In the genomic region with DNA sequence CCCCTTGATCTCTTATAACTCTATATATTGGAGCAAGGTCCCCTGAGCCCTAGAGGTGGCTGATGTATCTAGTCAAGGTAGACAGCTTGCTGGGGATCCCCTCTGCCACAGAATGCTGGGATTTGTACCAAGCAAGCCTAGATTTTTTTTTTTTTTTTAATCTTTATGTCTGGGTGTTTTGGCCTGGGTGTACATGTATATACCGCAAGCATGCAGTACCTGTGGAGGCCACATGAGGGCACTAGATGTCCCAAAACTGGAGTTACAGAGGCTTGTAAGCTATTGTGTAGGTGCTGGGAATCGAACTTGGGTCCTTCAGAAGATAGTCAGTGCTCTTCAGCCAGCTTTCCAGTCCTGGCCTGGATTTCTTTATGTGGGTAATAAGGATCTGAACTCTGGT, we compare ENCODE assay signal across 18 mouse cellular contexts. TPM values are rescaled to one million over a fixed set of nuclear protein-coding genes. Genes with fewer than 3 reads are reported as not detected.
A peak's percentile ranks its signal among the peaks of the same experiment; 100 is the strongest.
DNase-seq lines count a peak whose midpoint lies in the region; ATAC-seq and TF ChIP-seq lines count a peak whose summit lies in the region.
"Had no signal": no experiment of that assay in that cellular context is flagged by ENCODE, and none has a peak within 500 bp of the region (broad histone marks: within the 10 kb centered on the region; RNA-seq: fewer than 3 reads in every experiment).

No protein-coding gene starts in this region.

- WGBS in hindbrain, postnatal 0 days = 92% methylated on average over 2 of the region's 2 CpGs
- WGBS in hindbrain, embryonic 14.5 days = 98% methylated on average over 2 of the region's 2 CpGs
- 90% methylated on average over 2 of the region's 2 CpGs for WGBS in midbrain, embryonic 11.5 days
- WGBS in midbrain, embryonic 15.5 days = 90% methylated on average over 2 of the region's 2 CpGs
- 93% methylated on average over 2 of the region's 2 CpGs for WGBS in embryonic facial prominence, embryonic 10.5 days
- 94% methylated on average over 2 of the region's 2 CpGs for WGBS in midbrain, embryonic 10.5 days

- no peak overlapping the region for H3K27ac ChIP-seq in hindbrain, postnatal 0 days
- H3K27ac ChIP-seq in hindbrain, embryonic 14.5 days = no peak overlapping the region
- no peak overlapping the region for H3K27ac ChIP-seq in midbrain, embryonic 11.5 days (ENCODE audit: low read depth, low read length)
- H3K27ac ChIP-seq in midbrain, embryonic 15.5 days = no peak overlapping the region
- H3K27ac ChIP-seq in MEL (ENCODE audit: control insufficient read depth, low read depth, low read length) = no peak overlapping the region
- H3K27ac ChIP-seq in embryonic facial prominence, embryonic 10.5 days (replicated peaks) = no peak overlapping the region
- no peak overlapping the region for H3K27ac ChIP-seq in midbrain, embryonic 10.5 days (replicated peaks)
- H3K27ac ChIP-seq: forebrain, embryonic 13.5 days; limb, embryonic 10.5 days; neural tube, embryonic 15.5 days had no signal

- no peaks in the 10 kb centered on the region for H3K9me3 ChIP-seq in hindbrain, postnatal 0 days (ENCODE audit: low read length)
- peaks cover 3% of the 10 kb centered on the region; the same call in 1 of the 2 replicates for H3K9me3 ChIP-seq in hindbrain, embryonic 14.5 days (ENCODE audit: control insufficient read depth, low read length)
- peaks cover 2% of the 10 kb centered on the region; the same call in 1 of the 2 replicates for H3K9me3 ChIP-seq in midbrain, embryonic 11.5 days (ENCODE audit: control insufficient read depth, low read length)
- no peaks in the 10 kb centered on the region for H3K9me3 ChIP-seq in midbrain, embryonic 15.5 days
- no peaks in the 10 kb centered on the region for H3K9me3 ChIP-seq in MEL (replicated peaks; ENCODE audit: insufficient read depth, low read length)
- peaks cover 14% of the 10 kb centered on the region; the same call in 1 of the 2 replicates for H3K9me3 ChIP-seq in embryonic facial prominence, embryonic 10.5 days
- peaks cover 8% of the 10 kb centered on the region; the same call in 1 of the 2 replicates for H3K9me3 ChIP-seq in midbrain, embryonic 10.5 days (replicated peaks)
- H3K9me3 ChIP-seq: limb, embryonic 10.5 days; neural tube, embryonic 15.5 days had no signal

- H3K4me2 ChIP-seq in hindbrain, postnatal 0 days (ENCODE audit: low read depth, low read length) = no peak overlapping the region
- H3K4me2 ChIP-seq in hindbrain, embryonic 14.5 days (replicated peaks) = no peak overlapping the region
- H3K4me2 ChIP-seq in midbrain, embryonic 11.5 days = no peak overlapping the region
- no peak overlapping the region for H3K4me2 ChIP-seq in midbrain, embryonic 15.5 days
- H3K4me2 ChIP-seq: forebrain, embryonic 13.5 days; heart, embryonic 13.5 days; liver, embryonic 13.5 days; neural tube, embryonic 15.5 days had no signal

- TF ChIP-seq RAD21 in MEL (IDR thresholded peaks at IDR 0.05; ENCODE audit: low read depth, low read length) = peak; percentile 43

- no peaks in the 10 kb centered on the region for H3K79me2 ChIP-seq in MEL (ENCODE audit: control insufficient read depth, insufficient read depth, low read length, poor library complexity)

- H3K36me3 ChIP-seq in hindbrain, postnatal 0 days (ENCODE audit: insufficient read depth, low read length) = no peaks in the 10 kb centered on the region
- no peaks in the 10 kb centered on the region for H3K36me3 ChIP-seq in hindbrain, embryonic 14.5 days (replicated peaks; ENCODE audit: control insufficient read depth, insufficient read depth)
- H3K36me3 ChIP-seq in midbrain, embryonic 11.5 days (ENCODE audit: control insufficient read depth, insufficient read depth, low read length) = no peaks in the 10 kb centered on the region
- no peaks in the 10 kb centered on the region for H3K36me3 ChIP-seq in midbrain, embryonic 15.5 days (replicated peaks)
- peaks cover 25 to 30% of the 10 kb centered on the region in 2 experiments for H3K36me3 ChIP-seq in MEL (ENCODE audit: control insufficient read depth in 1 of 2, insufficient read depth in 2 of 2, low read length in 2 of 2)
- H3K36me3 ChIP-seq in splenic B cell, adult 2 months (ENCODE audit: control insufficient read depth, insufficient read depth, low read length, poor library complexity, severe bottlenecking) = no peaks in the 10 kb centered on the region
- H3K36me3 ChIP-seq in embryonic facial prominence, embryonic 10.5 days (replicated peaks) = peaks cover 5% of the 10 kb centered on the region; the same call in 1 of the 2 replicates
- H3K36me3 ChIP-seq in midbrain, embryonic 10.5 days = no peaks in the 10 kb centered on the region
- H3K36me3 ChIP-seq: heart, embryonic 13.5 days; limb, embryonic 10.5 days; neural tube, embryonic 15.5 days had no signal

- ATAC-seq in hindbrain, postnatal 0 days = no peak
- no peak for ATAC-seq in hindbrain, embryonic 14.5 days (ENCODE audit: low FRiP score)
- ATAC-seq in midbrain, embryonic 11.5 days (ENCODE audit: low FRiP score) = no peak
- no peak for ATAC-seq in midbrain, embryonic 15.5 days (replicated peaks)
- ATAC-seq: forebrain, embryonic 13.5 days; hindbrain, embryonic 16.5 days had no signal

- peak; percentile 11; the same call in 1 of the 2 replicates for TF ChIP-seq CTCF in hindbrain, postnatal 0 days (IDR thresholded peaks at IDR 0.05; ENCODE audit: low read depth)
- TF ChIP-seq CTCF in MEL (IDR thresholded peaks at IDR 0.05 in 2 of 3, conservative IDR thresholded peaks at IDR 0.05 in 1 of 3; ENCODE audit: control insufficient read depth in 1 of 3, insufficient read depth in 1 of 3, low read depth in 2 of 3, low read length in 3 of 3, poor library complexity in 1 of 3, severe bottlenecking in 1 of 3) = peak; percentile 63 to 78 (median 66)

- DNase-seq in hindbrain, postnatal 0 days (ENCODE audit: low spot score) = no peak
- DNase-seq in hindbrain, embryonic 14.5 days (ENCODE audit: low spot score) = no peak
- peak; percentile 41 for DNase-seq in midbrain, embryonic 11.5 days (ENCODE audit: low spot score, missing footprints)
- peak; percentile 70 for DNase-seq in MEL (ENCODE audit: low read depth, low spot score)
- DNase-seq in splenic B cell, adult 2 months (ENCODE audit: low read depth, low spot score) = peak; percentile 20
- DNase-seq in embryonic facial prominence, embryonic 10.5 days (ENCODE audit: low spot score) = no peak
- no peak for DNase-seq in midbrain, embryonic 10.5 days (ENCODE audit: low spot score)
- DNase-seq: cerebellum, postnatal 10 days; heart, postnatal 36 days; liver, embryonic 13.5 days; lung, postnatal 14 days had no signal

- no peaks in the 10 kb centered on the region for H3K27me3 ChIP-seq in hindbrain, postnatal 0 days (ENCODE audit: insufficient read depth, low read length)
- H3K27me3 ChIP-seq in hindbrain, embryonic 14.5 days (ENCODE audit: control insufficient read depth, insufficient read depth, low read length) = no peaks in the 10 kb centered on the region
- no peaks in the 10 kb centered on the region for H3K27me3 ChIP-seq in midbrain, embryonic 11.5 days (ENCODE audit: control insufficient read depth, insufficient read depth, low read length)
- no peaks in the 10 kb centered on the region for H3K27me3 ChIP-seq in midbrain, embryonic 15.5 days (replicated peaks)
- H3K27me3 ChIP-seq in MEL (ENCODE audit: control insufficient read depth in 1 of 2, insufficient read depth in 2 of 2, low read length in 2 of 2) = no peaks in the 10 kb centered on the region
- no peaks in the 10 kb centered on the region for H3K27me3 ChIP-seq in splenic B cell, adult 2 months (ENCODE audit: control insufficient read depth, insufficient read depth, low read length, poor library complexity, severe bottlenecking)
- no peaks in the 10 kb centered on the region for H3K27me3 ChIP-seq in embryonic facial prominence, embryonic 10.5 days (replicated peaks; ENCODE audit: low read depth, poor library complexity, severe bottlenecking)
- H3K27me3 ChIP-seq in midbrain, embryonic 10.5 days (ENCODE audit: low read depth, poor library complexity, severe bottlenecking) = no peaks in the 10 kb centered on the region
- H3K27me3 ChIP-seq: forebrain, embryonic 13.5 days; liver, embryonic 13.5 days; neural tube, embryonic 15.5 days had no signal

- no peak for TF ChIP-seq EP300 in MEL (IDR thresholded peaks at IDR 0.05; ENCODE audit: low read depth in 1 of 2, low read length in 2 of 2)

- no peak overlapping the region for H3K4me3 ChIP-seq in hindbrain, postnatal 0 days (ENCODE audit: low read length)
- H3K4me3 ChIP-seq in hindbrain, embryonic 14.5 days (replicated peaks; ENCODE audit: low read length) = no peak overlapping the region
- no peak overlapping the region for H3K4me3 ChIP-seq in midbrain, embryonic 11.5 days (ENCODE audit: low read depth, low read length)
- no peak overlapping the region for H3K4me3 ChIP-seq in midbrain, embryonic 15.5 days
- no peak overlapping the region for H3K4me3 ChIP-seq in MEL (ENCODE audit: control insufficient read depth in 1 of 2, insufficient read depth in 1 of 2, low read depth in 2 of 2, low read length in 2 of 2)
- H3K4me3 ChIP-seq in embryonic facial prominence, embryonic 10.5 days = no peak overlapping the region
- H3K4me3 ChIP-seq in midbrain, embryonic 10.5 days = no peak overlapping the region
- H3K4me3 ChIP-seq: forebrain, embryonic 13.5 days; heart, embryonic 13.5 days; limb, embryonic 10.5 days; liver, embryonic 13.5 days; myocyte; neural tube, embryonic 15.5 days had no signal

- H3K4me1 ChIP-seq in hindbrain, postnatal 0 days (ENCODE audit: insufficient read depth, low read length) = no peaks in the 10 kb centered on the region
- H3K4me1 ChIP-seq in hindbrain, embryonic 14.5 days (replicated peaks; ENCODE audit: control insufficient read depth, insufficient read depth, low read length) = no peaks in the 10 kb centered on the region
- peaks cover 3% of the 10 kb centered on the region; the same call in 1 of the 2 replicates for H3K4me1 ChIP-seq in midbrain, embryonic 11.5 days (ENCODE audit: control insufficient read depth, insufficient read depth, low read length)
- H3K4me1 ChIP-seq in midbrain, embryonic 15.5 days = peaks cover 12% of the 10 kb centered on the region; the same call in 1 of the 2 replicates
- peaks cover 27 to 39% of the 10 kb centered on the region in 2 experiments for H3K4me1 ChIP-seq in MEL (ENCODE audit: control insufficient read depth in 1 of 2, insufficient read depth in 2 of 2, low read length in 2 of 2)
- 0 out of 2 replicates have a peak, but pooled peaks cover 19% of the 10 kb centered on the region for H3K4me1 ChIP-seq in embryonic facial prominence, embryonic 10.5 days
- peaks cover 24% of the 10 kb centered on the region for H3K4me1 ChIP-seq in midbrain, embryonic 10.5 days
- H3K4me1 ChIP-seq: neural tube, embryonic 15.5 days had no signal

- TF ChIP-seq POLR2A in MEL (IDR thresholded peaks at IDR 0.05; ENCODE audit: control insufficient read depth in 1 of 2, insufficient read depth in 1 of 2, low read depth in 1 of 2, low read length in 2 of 2, poor library complexity in 1 of 2) = no peak

- H3K9ac ChIP-seq in hindbrain, postnatal 0 days (replicated peaks; ENCODE audit: low read length) = no peak overlapping the region
- no peak overlapping the region for H3K9ac ChIP-seq in hindbrain, embryonic 14.5 days
- H3K9ac ChIP-seq in midbrain, embryonic 11.5 days (ENCODE audit: low read length) = no peak overlapping the region
- H3K9ac ChIP-seq in midbrain, embryonic 15.5 days = no peak overlapping the region
- H3K9ac ChIP-seq in MEL (ENCODE audit: control insufficient read depth, low read depth, low read length, poor library complexity, severe bottlenecking) = no peak overlapping the region
- H3K9ac ChIP-seq: forebrain, embryonic 13.5 days; heart, embryonic 13.5 days; liver, embryonic 13.5 days; neural tube, embryonic 15.5 days had no signal

RNA-seq across cellular contexts. Expression of gene Hdac7, which starts 21.7 kb away (rescaled TPM):
- total RNA-seq in hindbrain, postnatal 0 days (2014; rRNA removed) = 23.6 and 28.6 TPM in 2 replicates
- polyA plus RNA-seq in hindbrain, postnatal 0 days (2015; fragmentation: Nextera tagmentation; extraction: Ambion mirVana) = 21.7 and 23.7 TPM in 2 replicates
- 23.7 and 28.0 TPM in 2 replicates for polyA plus RNA-seq in hindbrain, embryonic 14.5 days (2014; fragmentation: Nextera tagmentation; extraction: Ambion mirVana)
- 14.6 and 16.7 TPM in 2 replicates for polyA plus RNA-seq in midbrain, embryonic 11.5 days (2014; fragmentation: Nextera tagmentation; extraction: Ambion mirVana)
- 31.8 and 34.5 TPM in 2 replicates for polyA plus RNA-seq in midbrain, embryonic 15.5 days (2015; fragmentation: Nextera tagmentation; extraction: Ambion mirVana)
- 100 and 102 TPM in 2 replicates for total RNA-seq in MEL (2012; rRNA removed)
- 100 to 1,000 TPM in 1 of 2 experiments, not detected in 1; 389 TPM for polyA plus RNA-seq in MEL (2012; ENCODE audit: insufficient read depth in 1 of 2, insufficient read length in 2 of 2, low read depth in 1 of 2, low replicate concordance in 2 of 2, missing spikeins in 1 of 2)
- polyA plus RNA-seq in embryonic facial prominence, embryonic 10.5 days (2016; fragmentation: Nextera tagmentation; extraction: Ambion mirVana) = 26.6 and 30.2 TPM in 2 replicates
- 23.9 and 24.7 TPM in 2 replicates for polyA plus RNA-seq in midbrain, embryonic 10.5 days (2016; fragmentation: Nextera tagmentation; extraction: Ambion mirVana)

RNA-seq across cellular contexts. Expression of gene Vdr, which starts 44.4 kb away (rescaled TPM):
- 0.26 and 0.29 TPM in 2 replicates for total RNA-seq in hindbrain, postnatal 0 days (2014; rRNA removed)
- polyA plus RNA-seq in hindbrain, postnatal 0 days (2015; fragmentation: Nextera tagmentation; extraction: Ambion mirVana) = 0.38 and 0.76 TPM in 2 replicates
- polyA plus RNA-seq in hindbrain, embryonic 14.5 days (2014; fragmentation: Nextera tagmentation; extraction: Ambion mirVana) = 0.08 and 0.27 TPM in 2 replicates
- polyA plus RNA-seq in midbrain, embryonic 11.5 days (2014; fragmentation: Nextera tagmentation; extraction: Ambion mirVana) = 0.10 and 0.38 TPM in 2 replicates
- 0.08 and 0.10 TPM in 2 replicates for polyA plus RNA-seq in midbrain, embryonic 15.5 days (2015; fragmentation: Nextera tagmentation; extraction: Ambion mirVana)
- total RNA-seq in MEL (2012; rRNA removed) = 0.54 and 0.69 TPM in 2 replicates
- 1 to 10 TPM in 1 of 2 experiments, not detected in 1; 1.9 TPM for polyA plus RNA-seq in MEL (2012; ENCODE audit: insufficient read depth in 1 of 2, insufficient read length in 2 of 2, low read depth in 1 of 2, low replicate concordance in 2 of 2, missing spikeins in 1 of 2)
- 0.59 and 0.82 TPM in 2 replicates for polyA plus RNA-seq in embryonic facial prominence, embryonic 10.5 days (2016; fragmentation: Nextera tagmentation; extraction: Ambion mirVana)
- 0.72 and 1.0 TPM in 2 replicates for polyA plus RNA-seq in midbrain, embryonic 10.5 days (2016; fragmentation: Nextera tagmentation; extraction: Ambion mirVana)
- polyA plus RNA-seq: forebrain, embryonic 13.5 days had no signal

Comparison
In these comparisons a context has a peak if more than half of its experiments do, and no peak if none do; other contexts are left out.
1. DNase-seq: peak in midbrain, embryonic 11.5 days (single experiment), MEL (single experiment) and splenic B cell, adult 2 months (single experiment); none in hindbrain, postnatal 0 days (single experiment), hindbrain, embryonic 14.5 days (single experiment), embryonic facial prominence, embryonic 10.5 days (single experiment) and midbrain, embryonic 10.5 days (single experiment).